ENCODE assay signal across 20 mouse cellular contexts in genomic region chr11:70752337-70753017, GRCm38 (mm10). TPM values are rescaled to one million over a fixed set of nuclear protein-coding genes. Genes with fewer than 3 reads are reported as not detected.
"Had no signal": no experiment of that assay in that cellular context is flagged by ENCODE, and none has a peak within 500 bp of the region (broad histone marks: within the 10 kb centered on the region; RNA-seq: fewer than 3 reads in every experiment).

No protein-coding gene starts in this region.

- H3K9me3 ChIP-seq: liver, embryonic 15.5 days; neural tube, embryonic 15.5 days had no signal

- H3K9ac ChIP-seq: kidney, embryonic 15.5 days; liver, embryonic 15.5 days; neural tube, embryonic 15.5 days had no signal

- H3K36me3 ChIP-seq: kidney, embryonic 15.5 days; liver, embryonic 15.5 days; neural tube, embryonic 15.5 days had no signal

- H3K4me1 ChIP-seq: kidney, embryonic 15.5 days; neural tube, embryonic 15.5 days had no signal

- DNase-seq: kidney, adult 2 months; kidney, postnatal 14 days; layer of hippocampus, adult 9-11 months; layer of hippocampus, postnatal 36 days; lung, adult 2 months; lung, postnatal 36 days; right cerebral cortex, adult 18-20 months; spleen, adult 18-20 months; thymus, adult 18-20 months; thymus, postnatal 14 days had no signal

- H3K4me3 ChIP-seq: kidney, embryonic 15.5 days; liver, embryonic 15.5 days; myocyte; neural tube, embryonic 15.5 days had no signal

- ATAC-seq: lung, postnatal 0 days had no signal

- H3K27me3 ChIP-seq: neural tube, embryonic 15.5 days had no signal

- H3K27ac ChIP-seq: kidney, embryonic 15.5 days; liver, embryonic 15.5 days; neural tube, embryonic 15.5 days had no signal

- H3K4me2 ChIP-seq: kidney, embryonic 15.5 days; liver, embryonic 11.5 days; liver, embryonic 15.5 days; midbrain, embryonic 11.5 days; neural tube, embryonic 15.5 days had no signal

RNA-seq across cellular contexts. Expression of gene Inca1, which starts 52.5 kb away (rescaled TPM):
- total RNA-seq: megakaryocyte, adult 5-6 weeks had no signal

RNA-seq across cellular contexts. Expression of gene Scimp, which starts 59.9 kb away (rescaled TPM):
- total RNA-seq: layer of hippocampus, postnatal 36 days; left cerebral cortex, postnatal 36 days; midbrain, postnatal 0 days had no signal
- polyA plus RNA-seq: midbrain, embryonic 11.5 days; midbrain, postnatal 0 days had no signal
